Mouse (Mus musculus): Measurements from ENCODE around the gene Platr17. TPM values are rescaled to one million over a fixed set of nuclear protein-coding genes. Genes with fewer than 3 reads are reported as not detected.
A peak's percentile ranks its signal among the peaks of the same experiment; 100 is the strongest.

Platr17 gene
- polyA plus RNA-seq, 1 experiment from 2014 or later = 0.31 TPM

- Histone ChIP-seq H3K27ac (peak overlapping the region; percentile 87), H3K4me3 (peak overlapping the region; percentile 58), H3K36me3 (peaks cover 43% of the 10 kb centered on the region), H3K4me1 (peaks cover 54% of the 10 kb centered on the region), H3K9me3 (no peaks in the 10 kb centered on the region), H3K4me2 (peak overlapping the region; percentile 73), H3K27me3 (no peaks in the 10 kb centered on the region), H3K9ac (peak overlapping the region; percentile 57)
- peak; percentile 4; the same call in 1 of the 2 replicates for ATAC-seq (ENCODE audit: borderline replicate concordance, extremely low read depth, low FRiP score, low TSS enrichment)
- 1% methylated on average over 11 of the region's 20 CpGs for WGBS
Measured at GRCm38 (mm10) chr17:33916294-33916693, 11.4 kb downstream of the Platr17 start.

GRCm38 (mm10) chr17:33916847-33917655 is 12.1 kb downstream of the Platr17 start:
- 66% methylated on average over 31 of the region's 31 CpGs for WGBS
- H3K4me1 ChIP-seq = peaks cover 50% of the 10 kb centered on the region
- no peak overlapping the region for H3K27ac ChIP-seq
- ATAC-seq (ENCODE audit: borderline replicate concordance, extremely low read depth, low FRiP score, low TSS enrichment) = no peak
- peak overlapping the region; percentile 57 for H3K9ac ChIP-seq
- no peaks in the 10 kb centered on the region for H3K9me3 ChIP-seq
- H3K4me2 ChIP-seq = peak overlapping the region; percentile 73
- H3K27me3 ChIP-seq = no peaks in the 10 kb centered on the region
- peak overlapping the region; percentile 58 for H3K4me3 ChIP-seq
- H3K36me3 ChIP-seq = peaks cover 36% of the 10 kb centered on the region

- Histone ChIP-seq H3K27ac (no peak overlapping the region), H3K27me3 (no peaks in the 10 kb centered on the region), H3K4me3 (no peak overlapping the region; the same call in 1 of the 2 replicates), H3K9me3 (no peaks in the 10 kb centered on the region), H3K4me2 (no peak overlapping the region), H3K4me1 (peaks cover 50% of the 10 kb centered on the region), H3K9ac (no peak overlapping the region), H3K36me3 (peaks cover 30% of the 10 kb centered on the region)
- WGBS = 80% methylated on average over 18 of the region's 18 CpGs
- ATAC-seq (ENCODE audit: borderline replicate concordance, extremely low read depth, low FRiP score, low TSS enrichment) = no peak
Measured at GRCm38 (mm10) chr17:33917656-33918292, 12.8 kb downstream of the Platr17 start.

- peak overlapping the region; percentile 75 for H3K9ac ChIP-seq
- H3K36me3 ChIP-seq = peaks cover 24% of the 10 kb centered on the region
- peak overlapping the region; percentile 71 for H3K4me3 ChIP-seq
- no peaks in the 10 kb centered on the region for H3K9me3 ChIP-seq
- H3K4me1 ChIP-seq = peaks cover 49% of the 10 kb centered on the region
- no peak for ATAC-seq (ENCODE audit: borderline replicate concordance, extremely low read depth, low FRiP score, low TSS enrichment)
- WGBS = 52% methylated on average over 37 of the region's 37 CpGs
- peak overlapping the region; percentile 84 for H3K27ac ChIP-seq
- H3K27me3 ChIP-seq = no peaks in the 10 kb centered on the region
- peak overlapping the region; percentile 97 for H3K4me2 ChIP-seq
Measured at GRCm38 (mm10) chr17:33918293-33919203, 13.6 kb downstream of the Platr17 start.

- WGBS = under 1% methylated on average over 51 of the region's 52 CpGs
- Histone ChIP-seq H3K27ac (peak overlapping the region; percentile 84), H3K36me3 (peaks cover 13% of the 10 kb centered on the region; the same call in 1 of the 2 replicates), H3K4me2 (peak overlapping the region; percentile 97), H3K9me3 (no peaks in the 10 kb centered on the region), H3K4me3 (peak overlapping the region; percentile 71), H3K9ac (peak overlapping the region; percentile 75), H3K4me1 (peaks cover 44% of the 10 kb centered on the region), H3K27me3 (no peaks in the 10 kb centered on the region)
- ATAC-seq (ENCODE audit: borderline replicate concordance, extremely low read depth, low FRiP score, low TSS enrichment) = peak; percentile 14
Measured at GRCm38 (mm10) chr17:33919351-33920281, 14.7 kb downstream of the Platr17 start.

GRCm38 (mm10) chr17:33920282-33921097 is 15.6 kb downstream of the Platr17 start:
- under 1% methylated on average over 36 of the region's 36 CpGs for WGBS
- ATAC-seq (ENCODE audit: borderline replicate concordance, extremely low read depth, low FRiP score, low TSS enrichment) = peak; percentile 27; the same call in 1 of the 2 replicates
- peak overlapping the region; percentile 75 for H3K9ac ChIP-seq

GRCm38 (mm10) chr17:33921361-33921760 is 16.4 kb downstream of the Platr17 start:
- Histone ChIP-seq H3K36me3 (peaks cover 20% of the 10 kb centered on the region), H3K4me1 (peaks cover 36% of the 10 kb centered on the region), H3K4me2 (no peak overlapping the region), H3K4me3 (no peak overlapping the region), H3K9me3 (no peaks in the 10 kb centered on the region), H3K9ac (no peak overlapping the region), H3K27ac (no peak overlapping the region), H3K27me3 (no peaks in the 10 kb centered on the region)
- 80% methylated on average over 7 of the region's 7 CpGs for WGBS
- no peak for ATAC-seq (ENCODE audit: borderline replicate concordance, extremely low read depth, low FRiP score, low TSS enrichment)

More at GRCm38 (mm10) chr17:33920282-33921097, 15.6 kb downstream of the Platr17 start:
- Histone ChIP-seq H3K36me3 (peaks cover 13% of the 10 kb centered on the region), H3K4me1 (peaks cover 36% of the 10 kb centered on the region), H3K4me3 (peak overlapping the region; percentile 71), H3K27ac (peak overlapping the region; percentile 84), H3K4me2 (peak overlapping the region; percentile 97), H3K9me3 (no peaks in the 10 kb centered on the region), H3K27me3 (no peaks in the 10 kb centered on the region)

- Histone ChIP-seq H3K4me3 (no peak overlapping the region), H3K27me3 (no peaks in the 10 kb centered on the region), H3K27ac (no peak overlapping the region), H3K4me2 (no peak overlapping the region), H3K4me1 (peaks cover 21% of the 10 kb centered on the region), H3K9me3 (no peaks in the 10 kb centered on the region), H3K36me3 (peaks cover 12% of the 10 kb centered on the region; the same call in 1 of the 2 replicates), H3K9ac (no peak overlapping the region)
- WGBS = 75% methylated on average over 10 of the region's 10 CpGs
- no peak for ATAC-seq (ENCODE audit: borderline replicate concordance, extremely low read depth, low FRiP score, low TSS enrichment)
Measured at GRCm38 (mm10) chr17:33924577-33925283, 19.8 kb downstream of the Platr17 start.

GRCm38 (mm10) chr17:33925406-33926116 is 20.6 kb downstream of the Platr17 start:
- no peak overlapping the region for H3K4me3 ChIP-seq
- no peak overlapping the region for H3K4me2 ChIP-seq
- H3K27me3 ChIP-seq = no peaks in the 10 kb centered on the region
- peaks cover 14% of the 10 kb centered on the region for H3K4me1 ChIP-seq
- whole genome bisulfite sequencing = 83% methylated on average over 21 of the region's 21 CpGs
- H3K9me3 ChIP-seq = no peaks in the 10 kb centered on the region
- no peak overlapping the region for H3K27ac ChIP-seq
- peaks cover 12% of the 10 kb centered on the region; the same call in 1 of the 2 replicates for H3K36me3 ChIP-seq
- no peak overlapping the region for H3K9ac ChIP-seq
- ATAC-seq (ENCODE audit: borderline replicate concordance, extremely low read depth, low FRiP score, low TSS enrichment) = no peak
